Mouse (Mus musculus): ENCODE measurements around the gene Akap6. TPM values are rescaled to one million over a fixed set of nuclear protein-coding genes. Genes with fewer than 3 reads are reported as not detected.
A peak's percentile ranks its signal among the peaks of the same experiment; 100 is the strongest.

Akap6 gene
- total RNA-seq, 2 experiments from 2014 or later: 110 to 131 TPM

GRCm38 (mm10) chr12:52893656-52894405, 194.6 kb downstream of the Akap6 start:
- peak; percentile 63 to 69 for DNase-seq
- intact Hi-C loops (cut with DNase I): loop anchor here (2.0 to 10.0 kb wide), 5 partner anchors 42 to 609 kb away; no protein-coding TSS in a partner anchor

GRCm38 (mm10) chr12:52895672-52896460, 196.7 kb downstream of the Akap6 start:
- intact Hi-C loops (cut with DNase I): loop anchor here (2.0 to 10.0 kb wide), 6 partner anchors 61 to 884 kb away; partner anchors contain the start of gene Arhgap5
- peak; percentile 77 to 80 for DNase-seq

- DNase-seq: peak; percentile 62 to 74
- intact Hi-C loops (cut with DNase I): loop anchor here (5.0 to 10.0 kb wide), 4 partner anchors 394 to 884 kb away; partner anchors contain the start of gene Arhgap5
Measured at GRCm38 (mm10) chr12:52896785-52897184, 197.6 kb downstream of the Akap6 start.

DNA sequence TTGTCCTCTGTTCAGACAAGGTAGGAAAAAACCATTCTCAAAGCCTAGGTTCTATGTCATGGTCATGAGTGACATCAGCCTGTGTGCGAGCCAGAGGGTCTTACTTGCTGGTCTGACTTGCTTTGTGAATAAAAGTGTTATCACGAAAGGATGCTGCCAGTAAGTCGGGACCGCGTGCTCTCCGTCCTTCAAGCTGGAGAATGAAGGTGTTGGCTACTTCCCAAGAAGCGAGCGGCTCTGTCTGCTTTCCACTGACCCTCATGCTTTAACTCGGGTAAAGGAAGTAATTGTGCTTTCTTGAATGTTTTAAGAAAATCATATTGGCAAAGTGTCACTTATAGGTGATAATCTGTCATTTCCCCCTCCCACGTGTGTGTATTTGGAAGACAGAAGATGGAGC, 198.9 kb downstream of the Akap6 start:
- peak in 1 of 2 experiments; percentile 53 for DNase-seq
- intact Hi-C loops (cut with DNase I): loop anchor here (5.0 to 10.0 kb wide), 4 partner anchors 396 to 886 kb away; partner anchors contain the start of gene Arhgap5

- no peak for DNase-seq
Measured at GRCm38 (mm10) chr12:52904046-52904445, 204.9 kb downstream of the Akap6 start.

DNA sequence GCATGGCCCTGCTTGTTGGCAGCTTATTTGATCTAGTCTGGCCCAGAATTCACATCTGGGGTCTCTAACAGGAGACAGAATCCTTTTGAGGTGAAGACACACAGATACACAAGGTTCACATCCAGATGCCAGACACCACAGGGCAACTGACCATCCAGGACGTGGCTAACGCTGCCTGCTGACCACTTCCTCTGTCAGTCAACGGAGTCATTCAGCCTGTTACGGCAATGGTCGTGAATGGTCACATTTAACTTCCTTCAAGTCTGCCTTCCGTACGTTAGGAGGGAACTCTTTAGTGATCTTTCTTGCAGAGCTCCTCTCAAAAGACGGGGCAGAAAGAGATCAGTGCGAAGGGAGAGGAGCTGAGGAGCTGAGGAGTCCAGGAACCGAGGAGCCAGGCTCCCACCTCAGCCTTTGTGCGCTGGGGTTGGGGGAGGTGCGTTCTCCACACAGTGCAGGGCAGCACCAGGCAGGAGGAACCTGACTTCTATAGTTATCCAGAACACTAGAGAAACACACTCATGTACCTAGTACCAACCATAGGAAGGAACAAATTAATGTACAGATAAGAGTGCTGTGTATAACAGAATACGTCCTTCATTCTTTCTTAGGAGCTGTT, 209.4 kb downstream of the Akap6 start:
- intact Hi-C loops (cut with DNase I): no loop called here
- DNase-seq: no peak

More at GRCm38 (mm10) chr12:52904046-52904445, 204.9 kb downstream of the Akap6 start:
- intact Hi-C loops (cut with DNase I): no loop called here

DNA sequence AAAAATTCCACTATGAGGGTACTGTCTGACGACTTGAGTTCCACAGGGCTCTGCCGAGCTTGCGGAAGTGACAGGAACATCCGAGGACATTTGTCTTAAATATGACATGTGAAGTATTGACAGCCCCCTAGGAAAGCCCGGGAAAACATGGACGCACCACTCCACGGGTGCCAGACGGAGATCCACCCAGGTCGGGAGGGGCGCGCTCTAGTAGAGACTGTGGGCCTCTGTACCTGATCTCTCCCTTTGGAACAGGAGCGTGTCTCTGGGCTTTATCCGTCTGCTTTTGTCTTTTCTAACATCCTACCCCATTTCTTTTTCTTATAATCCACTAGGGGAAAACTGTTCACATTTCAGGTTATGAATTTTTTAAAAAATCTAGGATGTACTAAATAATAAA, 211.2 kb downstream of the Akap6 start:
- intact Hi-C loops (cut with DNase I): loop anchor here (2.0 kb wide), 1 partner anchor 1150 kb away; no protein-coding TSS in a partner anchor
- DNase-seq: no peak

- DNase-seq: peak; percentile 67 to 86
- intact Hi-C loops (cut with DNase I): loop anchor here (2.0 kb wide), 1 partner anchor 1150 kb away; no protein-coding TSS in a partner anchor
Measured at GRCm38 (mm10) chr12:52910819-52911218, 211.6 kb downstream of the Akap6 start.

DNA sequence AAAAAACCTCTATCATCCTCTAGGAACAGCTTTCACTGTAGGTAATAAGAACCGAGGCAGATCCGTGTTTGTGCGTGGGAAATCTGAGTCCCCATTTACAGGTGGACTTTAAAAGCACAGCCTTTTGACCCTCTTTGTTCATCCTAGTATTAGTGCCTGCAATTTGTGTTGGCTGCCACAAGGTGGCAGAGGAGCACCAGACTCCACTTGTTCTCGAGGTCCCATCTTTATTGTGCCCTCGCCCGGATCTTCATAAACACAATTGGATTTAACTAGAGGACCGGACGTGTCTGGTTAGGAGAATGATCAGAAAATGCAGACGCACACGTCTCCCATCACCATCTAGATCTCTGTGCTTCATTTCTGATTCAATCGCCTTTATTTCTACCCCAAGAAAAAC, 219.8 kb downstream of the Akap6 start:
- peak; percentile 33 to 36 for DNase-seq
- intact Hi-C loops (cut with DNase I): loop anchor here (2.0 to 5.0 kb wide), 3 partner anchors 378 to 1640 kb away; no protein-coding TSS in a partner anchor

- intact Hi-C loops (cut with DNase I): loop anchor here (5.0 kb wide), 1 partner anchor 115 kb away; no protein-coding TSS in a partner anchor
- peak in 1 of 2 experiments; percentile 39 for DNase-seq
Measured at GRCm38 (mm10) chr12:52922510-52922909, 223.3 kb downstream of the Akap6 start.

DNA sequence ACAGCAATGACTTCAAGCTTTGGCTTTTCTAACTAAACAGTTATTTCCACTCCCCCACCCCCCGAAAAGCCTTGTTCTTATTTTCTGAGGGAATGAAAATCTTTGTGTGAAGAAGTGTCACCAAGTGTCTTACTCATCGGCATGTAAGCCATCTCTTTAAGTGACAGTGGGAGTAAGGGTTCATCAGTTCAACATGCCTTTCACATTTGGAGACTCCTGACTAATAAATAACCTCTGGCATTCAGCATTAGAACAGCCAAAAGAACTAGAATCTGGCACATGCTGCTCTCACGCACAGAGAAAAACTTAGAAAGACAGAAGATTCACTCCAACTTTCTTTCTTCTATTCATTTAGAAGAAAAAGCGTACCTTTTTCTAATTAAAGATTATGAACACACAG, 226.3 kb downstream of the Akap6 start:
- no peak for DNase-seq
- intact Hi-C loops (cut with DNase I): no loop called here

DNA sequence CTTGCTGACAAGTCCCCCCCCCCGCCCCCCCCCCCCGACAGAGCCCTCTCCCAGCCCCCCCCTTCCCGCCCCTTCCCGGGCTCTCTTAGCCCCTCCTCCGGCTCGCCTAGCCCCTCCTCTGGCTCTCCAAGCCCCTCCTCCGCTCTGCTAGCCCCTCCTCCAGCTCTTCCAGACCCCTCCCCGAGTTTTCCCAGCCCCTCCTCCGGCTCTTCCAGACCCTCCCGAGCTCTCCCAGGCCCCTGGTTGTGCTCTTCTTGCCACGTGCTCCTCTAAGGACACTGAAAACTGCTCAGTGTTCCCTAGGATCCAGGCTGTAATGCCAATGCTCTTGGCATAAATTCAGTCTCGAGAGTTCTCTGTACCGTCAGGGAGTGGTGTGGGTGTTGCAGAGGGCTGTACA, 234.6 kb downstream of the Akap6 start:
- no peak for DNase-seq
- intact Hi-C loops (cut with DNase I): no loop called here

GRCm38 (mm10) chr12:52934989-52935388, 235.8 kb downstream of the Akap6 start:
- intact Hi-C loops (cut with DNase I): no loop called here
- DNase-seq: no peak

GRCm38 (mm10) chr12:52938786-52939185, 239.6 kb downstream of the Akap6 start:
- intact Hi-C loops (cut with DNase I): no loop called here
- no peak for DNase-seq

- peak in 1 of 2 experiments; percentile 23 for DNase-seq
- intact Hi-C loops (cut with DNase I): no loop called here
Measured at GRCm38 (mm10) chr12:52939324-52939946, 240.3 kb downstream of the Akap6 start.

DNA sequence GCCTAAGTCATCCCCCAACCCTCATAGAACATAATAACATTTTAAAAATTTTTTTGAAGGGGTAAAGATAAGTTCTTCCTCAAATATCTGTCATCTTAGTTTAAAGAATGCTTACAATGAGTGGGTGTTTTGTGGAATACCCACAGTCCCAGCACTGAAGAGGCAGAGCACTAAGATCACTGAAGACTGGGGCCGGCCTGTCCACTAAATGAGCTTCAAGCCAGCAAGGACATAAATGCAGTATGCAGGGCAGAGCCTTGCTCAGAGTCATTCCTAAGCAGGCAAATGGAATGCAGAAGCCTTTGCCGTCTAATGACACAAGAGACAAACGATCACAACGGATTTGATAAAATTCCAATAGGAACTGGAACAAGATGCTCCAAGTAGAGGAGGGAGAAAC, 242.8 kb downstream of the Akap6 start:
- no peak for DNase-seq
- intact Hi-C loops (cut with DNase I): no loop called here

- intact Hi-C loops (cut with DNase I): no loop called here
- DNase-seq: no peak
Measured at GRCm38 (mm10) chr12:52944274-52944673, 245.1 kb downstream of the Akap6 start.

GRCm38 (mm10) chr12:52944949-52945348, 245.8 kb downstream of the Akap6 start:
- intact Hi-C loops (cut with DNase I): no loop called here
- no peak for DNase-seq

DNA sequence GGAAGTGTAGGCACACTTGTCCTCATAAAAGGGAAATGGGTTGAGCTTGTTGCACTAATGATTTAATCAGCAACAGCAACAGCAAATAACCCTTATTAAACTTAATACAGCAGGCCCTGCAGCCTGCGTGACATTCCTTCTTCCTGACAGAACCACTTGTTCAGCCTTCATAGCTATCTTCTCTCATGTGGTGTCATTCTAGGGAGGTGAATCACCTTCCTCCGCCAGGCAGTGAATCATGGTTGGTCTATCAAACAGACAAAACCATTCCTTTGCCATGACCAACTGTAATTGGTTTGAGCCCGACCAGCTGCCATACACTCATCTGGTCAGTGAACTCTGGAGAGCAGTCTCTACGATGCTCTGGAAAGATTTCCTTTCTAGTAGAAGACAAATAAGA, 251.5 kb downstream of the Akap6 start:
- peak; percentile 15 to 37 for DNase-seq
- intact Hi-C loops (cut with DNase I): no loop called here

GRCm38 (mm10) chr12:52957587-52957986, 258.4 kb downstream of the Akap6 start:
- DNase-seq: no peak
- intact Hi-C loops (cut with DNase I): no loop called here
